Mouse (Mus musculus): ENCODE data around the gene 6030408B16Rik. TPM values are rescaled to one million over a fixed set of nuclear protein-coding genes. Genes with fewer than 3 reads are reported as not detected.

Gene 6030408B16Rik
- total RNA-seq, 2 experiments from 2014 or later = 1.7 to 1.8 TPM

- peak; percentile 96 to 98 for DNase-seq
- intact Hi-C loops (cut with DNase I) = loop anchor here (2.0 kb wide), 1 partner anchor 26 kb away; no protein-coding TSS in a partner anchor
Measured at GRCm38 (mm10) chr15:101266132-101266963, 26.7 kb upstream of the 6030408B16Rik start.

GRCm38 (mm10) chr15:101267053-101268032 lies 25.7 kb upstream of the 6030408B16Rik start:
- DNase-seq = no peak
- intact Hi-C loops (cut with DNase I) = loop anchor here (2.0 kb wide), 2 partner anchors 15 to 27 kb away; no protein-coding TSS in a partner anchor

GRCm38 (mm10) chr15:101270101-101270820 lies 22.8 kb upstream of the 6030408B16Rik start:
- intact Hi-C loops (cut with DNase I) = no loop called here
- no peak for DNase-seq

GRCm38 (mm10) chr15:101271107-101271506 lies 21.9 kb upstream of the 6030408B16Rik start:
- intact Hi-C loops (cut with DNase I) = no loop called here
- DNase-seq = no peak

GRCm38 (mm10) chr15:101271513-101271912 lies 21.5 kb upstream of the 6030408B16Rik start:
- intact Hi-C loops (cut with DNase I) = no loop called here
- no peak for DNase-seq

GRCm38 (mm10) chr15:101274380-101274779 lies 18.6 kb upstream of the 6030408B16Rik start:
- intact Hi-C loops (cut with DNase I) = no loop called here
- DNase-seq = no peak

- intact Hi-C loops (cut with DNase I) = no loop called here
- DNase-seq = no peak
Measured at GRCm38 (mm10) chr15:101277351-101277899, 15.6 kb upstream of the 6030408B16Rik start.

GRCm38 (mm10) chr15:101278589-101278988 lies 14.4 kb upstream of the 6030408B16Rik start:
- intact Hi-C loops (cut with DNase I) = no loop called here
- no peak for DNase-seq

- DNase-seq = peak; percentile 30 to 33
- intact Hi-C loops (cut with DNase I) = no loop called here
Measured at GRCm38 (mm10) chr15:101279430-101279999, 13.5 kb upstream of the 6030408B16Rik start.

GRCm38 (mm10) chr15:101282471-101282870 lies 10.5 kb upstream of the 6030408B16Rik start:
- intact Hi-C loops (cut with DNase I) = loop anchor here (2.0 to 5.0 kb wide), 2 partner anchors 14 to 60 kb away; partner anchors contain the start of gene Grasp

GRCm38 (mm10) chr15:101283183-101283910 lies 9.7 kb upstream of the 6030408B16Rik start:
- peak; percentile 58 to 72 for DNase-seq
- intact Hi-C loops (cut with DNase I) = loop anchor here (1.0 to 5.0 kb wide), 4 partner anchors 15 to 61 kb away; partner anchors contain the start of gene Grasp

More at GRCm38 (mm10) chr15:101282471-101282870, 10.5 kb upstream of the 6030408B16Rik start:
- no peak for DNase-seq

- intact Hi-C loops (cut with DNase I) = loop anchor here (1.0 to 5.0 kb wide), 4 partner anchors 15 to 62 kb away; partner anchors contain the start of gene Grasp
- DNase-seq = peak; percentile 92 to 93
Measured at GRCm38 (mm10) chr15:101283911-101284750, 8.9 kb upstream of the 6030408B16Rik start, which contains the start of gene Atg101. Atg101 (plus strand) TSS chr15:101284272.

- peak; percentile 35 to 43 for DNase-seq
- intact Hi-C loops (cut with DNase I) = no loop called here
Measured at GRCm38 (mm10) chr15:101286129-101286770, 6.8 kb upstream of the 6030408B16Rik start.

- no peak for DNase-seq
- intact Hi-C loops (cut with DNase I) = no loop called here
Measured at GRCm38 (mm10) chr15:101287361-101287760, 5.7 kb upstream of the 6030408B16Rik start.

- intact Hi-C loops (cut with DNase I) = no loop called here
Measured at GRCm38 (mm10) chr15:101290354-101290753, 2.7 kb upstream of the 6030408B16Rik start.

GRCm38 (mm10) chr15:101292012-101292411 lies 1.0 kb upstream of the 6030408B16Rik start:
- intact Hi-C loops (cut with DNase I) = no loop called here
- DNase-seq = peak in 1 of 2 experiments; percentile 47

More at GRCm38 (mm10) chr15:101290354-101290753, 2.7 kb upstream of the 6030408B16Rik start:
- DNase-seq = no peak

Data from heart, postnatal 14 days (tissue).